Mouse (Mus musculus) embryonic facial prominence, embryonic 14.5 days (tissue): ENCODE measurements around the gene Rpl27. TPM values are rescaled to one million over a fixed set of nuclear protein-coding genes. Genes with fewer than 3 reads are reported as not detected.
A peak's percentile ranks its signal among the peaks of the same experiment; 100 is the strongest.
"Not testable (repeated sequence)": the region's sequence is repeated elsewhere in the genome, so short reads cannot be mapped to it uniquely, and the experiment has no call there.

Experiments used
- ATAC-seq: fragments of 200-750 bp; cut with Nextera tagmentation; 2 replicates; pipeline ENCODE4 v1.8.0; 2017; ENCODE audit warnings: low read depth, moderate number of reproducible peaks, moderate TSS enrichment
- DNase-seq: peaks from one replicate; pipeline ENCODE4 v3.0.0-alpha.2; 2015; ENCODE audit warnings: low spot score
- H3K27ac ChIP-seq: fragments of 300-500 bp; sonication (generic); replicated peaks from 2 replicates; pipeline ENCODE4 v1.5.1; 2014; ENCODE audit warnings: low read depth, mild to moderate bottlenecking, low read length, moderate library complexity
- H3K27me3 ChIP-seq: fragments of 300-500 bp; sonication (generic); replicated peaks from 2 replicates; pipeline ENCODE4 v1.6.1; 2014; ENCODE audit warnings: low read length; ENCODE audit not compliant: control insufficient read depth, insufficient read depth
- H3K36me3 ChIP-seq: fragments of 300-500 bp; sonication (generic); 2 replicates; pipeline ENCODE4 v1.6.1; 2014; ENCODE audit warnings: low read length, mixed read lengths; ENCODE audit not compliant: control insufficient read depth, insufficient read depth
- H3K4me1 ChIP-seq: fragments of 300-500 bp; sonication (generic); 2 replicates; pipeline ENCODE4 v1.6.1; 2014; ENCODE audit warnings: antibody characterized with exemption, low read length; ENCODE audit not compliant: control insufficient read depth, insufficient read depth
- H3K4me2 ChIP-seq: fragments of 300-500 bp; sonication (generic); 2 replicates; pipeline ENCODE4 v1.6.1; 2014; ENCODE audit warnings: low read depth, mild to moderate bottlenecking, low read length, moderate library complexity, mixed read lengths
- H3K4me3 ChIP-seq: fragments of 300-500 bp; sonication (generic); 2 replicates; pipeline ENCODE4 v1.5.1; 2014; ENCODE audit warnings: low read depth, mild to moderate bottlenecking, low read length
- H3K9ac ChIP-seq: fragments of 300-500 bp; sonication (generic); 2 replicates; pipeline ENCODE4 v1.6.1; 2014; ENCODE audit warnings: low read depth, mild to moderate bottlenecking, low read length, moderate library complexity, mixed read lengths
- H3K9me3 ChIP-seq: fragments of 300-500 bp; sonication (generic); 2 replicates; pipeline ENCODE4 v1.6.1; 2016; ENCODE audit warnings: low read length; ENCODE audit not compliant: control insufficient read depth
- WGBS: fragments of 180-500 bp; shearing (Covaris S2); extraction: QIAGEN DNeasy Blood & Tissue Kit; methylation state at CpG from one replicate; pipeline ENCODE4 v1.1.7; 2014; 5-methylcytosine and 5-hydroxymethylcytosine counted together
- polyA plus RNA-seq: library from polyadenylated mRNA; unstranded; fragments of >200 nt; fragmentation: Nextera tagmentation; extraction: Ambion mirVana; gene quantifications from 2 replicates; pipeline ENCODE4 v1.2.1, GENCODE M21; 2014

Rpl27 gene
- polyA plus RNA-seq, 1 experiment from 2014 or later, result 406 TPM

DNA sequence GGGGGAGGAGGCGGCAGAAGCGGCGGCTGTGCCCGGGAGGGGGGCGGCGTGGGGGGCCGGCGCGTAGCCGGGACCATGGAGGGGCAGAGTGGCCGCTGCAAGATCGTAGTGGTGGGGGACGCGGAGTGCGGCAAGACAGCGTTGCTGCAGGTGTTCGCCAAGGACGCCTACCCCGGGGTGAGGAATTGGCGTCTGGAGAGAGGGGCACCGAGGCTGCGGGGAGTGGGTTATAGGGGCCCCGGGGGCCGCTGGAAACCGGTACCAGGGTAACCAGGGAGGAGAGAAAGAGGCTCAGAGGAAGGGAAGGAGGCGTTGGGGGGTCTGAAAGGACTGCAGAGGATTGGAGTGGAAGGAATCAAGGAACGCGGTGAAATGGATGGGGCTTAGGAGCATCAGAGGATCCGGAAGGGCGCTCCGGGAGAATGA lies 26.2 kb downstream of the Rpl27 start:
- no peaks in the 10 kb centered on the region for H3K36me3 ChIP-seq
- ATAC-seq (peak; percentile 8; the same call in 1 of the 2 replicates), DNase-seq (no peak)
- H3K9ac ChIP-seq, result peak overlapping the region; percentile 75
- H3K4me2 ChIP-seq, result peak overlapping the region; percentile 94
- no peaks in the 10 kb centered on the region for H3K27me3 ChIP-seq
- H3K4me1 ChIP-seq, result peaks cover 18% of the 10 kb centered on the region
- no peak overlapping the region for H3K27ac ChIP-seq
- no peaks in the 10 kb centered on the region for H3K9me3 ChIP-seq
- peak overlapping the region; percentile 73 for H3K4me3 ChIP-seq
- WGBS, result 2% methylated on average over 26 of the region's 31 CpGs

DNA sequence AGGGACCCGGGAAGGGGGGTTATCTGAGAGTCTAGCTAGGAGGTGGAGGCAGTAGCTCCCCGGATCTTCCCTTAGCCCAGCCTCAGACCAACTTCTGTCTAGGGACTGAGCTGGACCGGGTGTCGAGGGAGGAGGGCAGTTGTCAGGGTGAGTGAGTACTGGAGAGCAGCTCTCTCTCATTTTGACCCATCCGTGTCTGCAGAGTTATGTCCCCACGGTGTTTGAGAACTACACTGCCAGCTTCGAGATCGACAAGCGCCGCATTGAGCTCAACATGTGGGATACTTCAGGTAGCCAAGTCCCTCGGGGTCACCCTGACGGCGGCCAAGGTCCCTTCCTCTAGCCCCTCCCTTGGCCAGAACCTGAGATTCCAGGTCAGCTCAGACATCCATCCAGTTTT lies 26.6 kb downstream of the Rpl27 start:
- Histone ChIP-seq H3K9ac (peak overlapping the region; percentile 75), H3K36me3 (no peaks in the 10 kb centered on the region), H3K27ac (no peak overlapping the region), H3K4me2 (peak overlapping the region; percentile 94), H3K4me3 (peak overlapping the region; percentile 73), H3K27me3 (no peaks in the 10 kb centered on the region), H3K4me1 (peaks cover 13% of the 10 kb centered on the region), H3K9me3 (no peaks in the 10 kb centered on the region)
- DNase-seq (no peak), ATAC-seq (no peak)
- WGBS, result 4% methylated on average over 13 of the region's 13 CpGs

DNA sequence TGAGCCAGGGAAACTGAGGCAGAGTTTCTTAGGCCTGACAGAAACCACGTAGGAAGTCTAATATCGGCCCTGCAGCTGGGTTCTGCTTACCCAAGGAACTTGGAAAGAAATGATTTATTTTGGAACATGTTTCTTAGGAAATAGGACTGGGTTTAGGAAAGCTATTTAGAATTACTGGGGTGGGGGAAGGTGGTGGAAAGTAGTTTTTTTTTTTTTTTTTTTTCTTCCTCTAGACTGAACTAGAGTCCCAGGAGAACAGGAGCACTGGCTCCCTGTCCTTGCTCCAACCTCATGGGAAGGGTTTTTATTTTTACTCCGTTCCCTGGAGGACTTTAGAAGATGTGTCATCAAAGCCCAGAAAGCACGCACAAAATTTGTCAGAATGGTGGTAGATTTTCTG lies 27.1 kb downstream of the Rpl27 start:
- H3K9ac ChIP-seq, result no peak overlapping the region
- DNase-seq (no peak), ATAC-seq (no peak)
- H3K36me3 ChIP-seq, result no peaks in the 10 kb centered on the region
- H3K9me3 ChIP-seq, result no peaks in the 10 kb centered on the region
- peak overlapping the region; percentile 73 for H3K4me3 ChIP-seq
- H3K4me2 ChIP-seq, result peak overlapping the region; percentile 94
- 61% methylated on average over 4 of the region's 4 CpGs for WGBS
- no peaks in the 10 kb centered on the region for H3K27me3 ChIP-seq
- H3K4me1 ChIP-seq, result peaks cover 9% of the 10 kb centered on the region
- no peak overlapping the region for H3K27ac ChIP-seq

DNA sequence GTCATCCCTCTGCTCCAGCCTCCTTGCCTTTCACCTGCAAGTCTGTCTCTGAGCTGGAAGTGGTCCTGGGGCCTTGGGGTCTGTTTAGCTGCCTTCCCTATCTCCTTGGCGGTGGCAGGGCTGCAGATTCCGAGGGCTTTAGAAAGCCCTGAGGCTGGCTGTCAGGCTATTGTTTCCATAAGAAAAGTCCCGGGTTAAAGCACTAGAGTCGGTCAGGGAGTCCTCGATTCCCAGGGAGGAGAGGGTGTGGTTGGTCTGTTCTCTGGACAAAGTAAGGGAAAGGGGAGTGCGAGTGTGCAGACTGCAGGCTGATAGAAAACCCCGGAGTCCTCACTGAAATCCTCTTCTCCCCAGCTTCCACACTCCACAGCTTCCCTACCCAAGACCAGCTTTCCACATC lies 28.1 kb downstream of the Rpl27 start:
- 47% methylated on average over 7 of the region's 7 CpGs for WGBS

DNA sequence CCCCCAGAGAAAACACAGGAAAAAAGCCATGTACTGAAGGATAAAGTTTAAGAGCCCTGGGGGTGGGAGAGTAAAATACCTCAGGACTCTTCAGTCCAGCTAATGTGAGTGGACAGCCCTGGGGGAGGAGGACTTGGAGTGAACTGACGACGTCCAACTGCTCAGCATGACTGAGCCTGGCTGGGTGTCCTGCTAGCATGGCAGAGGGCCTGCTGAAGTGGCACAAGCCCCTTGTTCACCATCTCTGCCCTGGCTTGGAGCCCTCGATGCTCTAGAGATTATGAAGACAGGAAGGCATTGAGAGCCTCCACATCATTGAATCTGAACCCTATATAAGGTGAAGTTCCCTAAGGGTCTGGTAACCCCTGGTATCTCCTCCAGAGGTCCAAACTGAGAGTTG lies 29.8 kb downstream of the Rpl27 start:
- peaks cover 6% of the 10 kb centered on the region; the same call in 1 of the 2 replicates for H3K4me1 ChIP-seq

More for the DNA sequence above, 28.1 kb downstream of the Rpl27 start:
- Histone ChIP-seq H3K27ac (no peak overlapping the region), H3K4me2 (no peak overlapping the region), H3K4me1 (peaks cover 6% of the 10 kb centered on the region; the same call in 1 of the 2 replicates), H3K27me3 (no peaks in the 10 kb centered on the region), H3K36me3 (no peaks in the 10 kb centered on the region), H3K9ac (no peak overlapping the region), H3K9me3 (no peaks in the 10 kb centered on the region), H3K4me3 (no peak overlapping the region)
- DNase-seq, result no peak
- no peak for ATAC-seq

DNA sequence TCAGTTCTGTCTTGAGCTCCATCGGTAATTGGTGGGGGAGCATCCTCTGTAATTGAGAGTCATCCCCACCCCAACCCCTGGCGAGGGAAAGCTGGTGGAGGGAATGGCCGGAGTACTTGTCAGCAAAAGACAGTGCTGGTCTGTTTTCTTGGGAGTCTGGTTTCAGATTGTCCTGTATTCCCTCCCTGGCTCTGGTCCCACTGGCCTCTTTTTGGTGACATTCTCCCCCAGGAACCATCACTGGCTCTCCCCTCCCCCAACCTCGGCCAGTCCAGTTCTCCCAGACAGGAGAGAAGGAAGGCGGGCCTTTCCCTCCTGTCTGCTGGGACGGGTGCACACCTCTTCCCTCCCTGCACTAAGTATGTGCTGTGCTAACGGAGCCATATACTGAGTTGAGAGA lies 30.2 kb downstream of the Rpl27 start:
- peaks cover 6% of the 10 kb centered on the region; the same call in 1 of the 2 replicates for H3K4me1 ChIP-seq
- no peaks in the 10 kb centered on the region for H3K36me3 ChIP-seq
- no peaks in the 10 kb centered on the region for H3K27me3 ChIP-seq
- ATAC-seq (no peak), DNase-seq (no peak)
- no peak overlapping the region for H3K27ac ChIP-seq
- H3K4me3 ChIP-seq, result no peak overlapping the region
- 33% methylated on average over 7 of the region's 7 CpGs for WGBS
- no peaks in the 10 kb centered on the region for H3K9me3 ChIP-seq
- H3K4me2 ChIP-seq, result no peak overlapping the region
- H3K9ac ChIP-seq, result no peak overlapping the region

More for the DNA sequence above, 29.8 kb downstream of the Rpl27 start:
- no peaks in the 10 kb centered on the region for H3K9me3 ChIP-seq
- H3K27me3 ChIP-seq, result no peaks in the 10 kb centered on the region
- DNase-seq (no peak), ATAC-seq (no peak)
- no peak overlapping the region for H3K9ac ChIP-seq
- H3K4me2 ChIP-seq, result no peak overlapping the region
- H3K27ac ChIP-seq, result no peak overlapping the region
- no peaks in the 10 kb centered on the region for H3K36me3 ChIP-seq
- no peak overlapping the region for H3K4me3 ChIP-seq
- 51% methylated on average over 3 of the region's 3 CpGs for WGBS

DNA sequence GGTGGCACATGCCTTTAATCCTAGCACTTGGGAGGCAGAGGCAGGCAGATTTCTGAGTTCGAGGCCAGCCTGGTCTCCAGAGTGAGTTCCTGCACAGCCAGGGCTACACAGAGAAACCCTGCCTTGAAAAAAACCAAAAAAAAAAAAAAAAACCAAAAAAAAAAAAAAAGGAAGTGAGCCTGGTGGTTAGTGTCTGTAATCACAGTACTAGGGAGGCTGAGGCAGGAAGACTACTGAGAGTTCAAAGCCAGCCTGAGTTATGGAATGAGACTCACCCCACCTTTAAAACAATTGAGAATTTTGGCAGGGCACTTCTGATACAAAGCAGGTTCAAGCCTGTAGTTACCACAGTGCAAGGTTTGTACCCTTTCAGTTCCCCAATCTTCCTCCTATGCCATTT lies 31.6 kb downstream of the Rpl27 start:
- 81% methylated on average over 1 of the region's 1 CpGs for WGBS
- H3K9ac ChIP-seq, H3K9me3 ChIP-seq, H3K4me1 ChIP-seq, H3K4me2 ChIP-seq, ATAC-seq, DNase-seq, H3K36me3 ChIP-seq, H3K27ac ChIP-seq, H3K4me3 ChIP-seq, H3K27me3 ChIP-seq: not testable (repeated sequence)

DNA sequence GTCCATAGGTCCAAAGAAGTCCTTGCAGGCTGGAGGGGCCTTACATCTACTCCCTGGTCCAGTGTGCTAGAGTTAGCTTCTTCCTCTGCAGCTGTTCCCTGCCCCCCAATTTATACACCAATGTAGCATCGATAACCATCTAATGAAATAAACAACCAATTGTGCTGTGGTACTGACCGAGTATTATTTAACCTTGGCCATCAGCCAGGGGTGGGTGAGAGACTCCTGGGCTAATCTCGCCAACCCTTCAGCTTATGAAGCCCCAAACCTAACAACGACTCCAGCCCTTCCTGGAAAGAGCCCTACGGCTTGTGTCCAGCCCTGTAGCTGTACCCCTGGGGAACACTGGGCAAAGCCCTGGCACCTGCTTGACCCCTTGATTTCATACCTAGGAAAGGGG lies 32.2 kb downstream of the Rpl27 start:
- H3K4me2 ChIP-seq, result no peak overlapping the region
- H3K27ac ChIP-seq, result no peak overlapping the region
- 0 out of 2 replicates have a peak, but pooled peaks cover 4% of the 10 kb centered on the region for H3K4me1 ChIP-seq
- no peaks in the 10 kb centered on the region for H3K27me3 ChIP-seq
- no peaks in the 10 kb centered on the region for H3K36me3 ChIP-seq
- no peak overlapping the region for H3K9ac ChIP-seq
- 77% methylated on average over 5 of the region's 5 CpGs for WGBS
- no peaks in the 10 kb centered on the region for H3K9me3 ChIP-seq
- no peak for DNase-seq
- no peak overlapping the region for H3K4me3 ChIP-seq
- ATAC-seq, result no peak

DNA sequence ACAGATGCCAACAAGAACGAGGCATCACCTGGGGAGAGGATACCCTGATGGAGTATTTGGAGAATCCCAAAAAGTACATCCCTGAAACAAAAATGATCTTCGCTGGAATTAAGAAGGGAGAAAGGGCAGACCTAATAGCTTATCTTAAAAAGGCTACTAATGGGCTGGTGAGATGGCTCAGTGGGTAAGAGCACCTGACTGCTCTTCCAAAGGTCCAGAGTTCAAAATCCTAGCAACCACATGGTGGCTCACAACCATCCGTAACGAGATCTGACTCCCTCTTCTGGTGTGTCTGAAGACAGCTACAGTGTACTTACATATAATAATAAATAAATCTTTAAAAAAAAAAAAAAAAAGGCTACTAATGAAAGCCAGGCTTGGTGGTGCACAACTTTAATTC lies 34.3 kb downstream of the Rpl27 start:
- DNase-seq, H3K36me3 ChIP-seq, H3K4me3 ChIP-seq, H3K4me1 ChIP-seq, H3K27ac ChIP-seq, H3K4me2 ChIP-seq, H3K9me3 ChIP-seq, ATAC-seq, H3K27me3 ChIP-seq, H3K9ac ChIP-seq: not testable (repeated sequence)
- 91% methylated on average over 4 of the region's 4 CpGs for WGBS
